Mouse (Mus musculus): Measurements from ENCODE around the gene Akap2. TPM values are rescaled to one million over a fixed set of nuclear protein-coding genes. Genes with fewer than 3 reads are reported as not detected.

Gene Akap2
- total and polyA plus RNA-seq, 2 experiments from 2014 or later = 11.5 to 37.7 TPM

GRCm38 (mm10) chr4:57732351-57732750, 14.9 kb downstream of the Akap2 start:
- WGBS = 85% methylated on average over 5 of the region's 5 CpGs
- no peaks in the 10 kb centered on the region for H3K36me3 ChIP-seq (ENCODE audit: insufficient read depth, low read length)
- no peak for TF ChIP-seq CTCF (IDR thresholded peaks at IDR 0.05; ENCODE audit: low read depth)

GRCm38 (mm10) chr4:57733445-57733844, 16.0 kb downstream of the Akap2 start:
- H3K27ac ChIP-seq = no peak overlapping the region
- no peak overlapping the region for H3K4me3 ChIP-seq (ENCODE audit: low read length)
- DNase-seq (ENCODE audit: low spot score) (no peak), ATAC-seq (no peak)
- no peaks in the 10 kb centered on the region for H3K36me3 ChIP-seq (ENCODE audit: insufficient read depth, low read length)
- H3K4me2 ChIP-seq (ENCODE audit: low read depth, low read length) = no peak overlapping the region
- no peaks in the 10 kb centered on the region for H3K4me1 ChIP-seq (ENCODE audit: insufficient read depth, low read length)
- TF ChIP-seq CTCF (IDR thresholded peaks at IDR 0.05; ENCODE audit: low read depth) = no peak
- no peak overlapping the region for H3K9ac ChIP-seq (replicated peaks; ENCODE audit: low read length)
- WGBS = 74% methylated on average over 3 of the region's 3 CpGs
- no peaks in the 10 kb centered on the region for H3K9me3 ChIP-seq (ENCODE audit: low read length)
- no peaks in the 10 kb centered on the region for H3K27me3 ChIP-seq (ENCODE audit: insufficient read depth, low read length)

More at GRCm38 (mm10) chr4:57732351-57732750, 14.9 kb downstream of the Akap2 start:
- no peak for ATAC-seq
- DNase-seq (ENCODE audit: low spot score) = no peak
- Histone ChIP-seq H3K4me3 (ENCODE audit: low read length) (no peak overlapping the region), H3K4me2 (ENCODE audit: low read depth, low read length) (no peak overlapping the region), H3K4me1 (ENCODE audit: insufficient read depth, low read length) (no peaks in the 10 kb centered on the region), H3K27me3 (ENCODE audit: insufficient read depth, low read length) (no peaks in the 10 kb centered on the region), H3K9ac (replicated peaks; ENCODE audit: low read length) (no peak overlapping the region), H3K27ac (no peak overlapping the region), H3K9me3 (ENCODE audit: low read length) (no peaks in the 10 kb centered on the region)

GRCm38 (mm10) chr4:57735426-57735825, 18.0 kb downstream of the Akap2 start:
- Histone ChIP-seq H3K9ac (replicated peaks; ENCODE audit: low read length) (no peak overlapping the region), H3K27me3 (ENCODE audit: insufficient read depth, low read length) (no peaks in the 10 kb centered on the region), H3K36me3 (ENCODE audit: insufficient read depth, low read length) (no peaks in the 10 kb centered on the region), H3K4me3 (ENCODE audit: low read length) (no peak overlapping the region), H3K4me2 (ENCODE audit: low read depth, low read length) (no peak overlapping the region), H3K4me1 (ENCODE audit: insufficient read depth, low read length) (no peaks in the 10 kb centered on the region), H3K27ac (no peak overlapping the region), H3K9me3 (ENCODE audit: low read length) (no peaks in the 10 kb centered on the region)
- no peak for TF ChIP-seq CTCF (IDR thresholded peaks at IDR 0.05; ENCODE audit: low read depth)
- no peak for ATAC-seq
- WGBS = 91% methylated on average over 5 of the region's 5 CpGs
- DNase-seq (ENCODE audit: low spot score) = no peak

GRCm38 (mm10) chr4:57738856-57739552, 21.5 kb downstream of the Akap2 start:
- no peak overlapping the region for H3K4me3 ChIP-seq (ENCODE audit: low read length)
- 31% methylated on average over 8 of the region's 8 CpGs for WGBS
- no peaks in the 10 kb centered on the region for H3K36me3 ChIP-seq (ENCODE audit: insufficient read depth, low read length)
- H3K27me3 ChIP-seq (ENCODE audit: insufficient read depth, low read length) = no peaks in the 10 kb centered on the region
- no peaks in the 10 kb centered on the region for H3K4me1 ChIP-seq (ENCODE audit: insufficient read depth, low read length)
- no peak for TF ChIP-seq CTCF (IDR thresholded peaks at IDR 0.05; ENCODE audit: low read depth)
- no peak for DNase-seq (ENCODE audit: low spot score)
- ATAC-seq = no peak
- no peaks in the 10 kb centered on the region for H3K9me3 ChIP-seq (ENCODE audit: low read length)
- no peak overlapping the region for H3K27ac ChIP-seq
- H3K4me2 ChIP-seq (ENCODE audit: low read depth, low read length) = no peak overlapping the region
- H3K9ac ChIP-seq (replicated peaks; ENCODE audit: low read length) = no peak overlapping the region

- Histone ChIP-seq H3K4me1 (ENCODE audit: insufficient read depth, low read length) (no peaks in the 10 kb centered on the region), H3K4me3 (ENCODE audit: low read length) (no peak overlapping the region), H3K27ac (no peak overlapping the region), H3K9ac (replicated peaks; ENCODE audit: low read length) (no peak overlapping the region), H3K36me3 (ENCODE audit: insufficient read depth, low read length) (no peaks in the 10 kb centered on the region), H3K4me2 (ENCODE audit: low read depth, low read length) (no peak overlapping the region), H3K27me3 (ENCODE audit: insufficient read depth, low read length) (no peaks in the 10 kb centered on the region), H3K9me3 (ENCODE audit: low read length) (no peaks in the 10 kb centered on the region)
- DNase-seq (ENCODE audit: low spot score) (no peak), ATAC-seq (no peak)
- 82% methylated on average over 11 of the region's 11 CpGs for WGBS
- TF ChIP-seq CTCF (IDR thresholded peaks at IDR 0.05; ENCODE audit: low read depth) = no peak
These were observed 26.0 kb downstream of the Akap2 start for GRCm38 (mm10) chr4:57743325-57743929.

GRCm38 (mm10) chr4:57750651-57751050, 33.2 kb downstream of the Akap2 start:
- Histone ChIP-seq H3K27me3 (ENCODE audit: insufficient read depth, low read length) (no peaks in the 10 kb centered on the region), H3K9me3 (ENCODE audit: low read length) (no peaks in the 10 kb centered on the region), H3K4me2 (ENCODE audit: low read depth, low read length) (no peak overlapping the region), H3K27ac (no peak overlapping the region), H3K36me3 (ENCODE audit: insufficient read depth, low read length) (no peaks in the 10 kb centered on the region), H3K9ac (replicated peaks; ENCODE audit: low read length) (no peak overlapping the region), H3K4me3 (ENCODE audit: low read length) (no peak overlapping the region), H3K4me1 (ENCODE audit: insufficient read depth, low read length) (no peaks in the 10 kb centered on the region)
- TF ChIP-seq CTCF (IDR thresholded peaks at IDR 0.05; ENCODE audit: low read depth) = no peak
- WGBS = 74% methylated on average over 4 of the region's 4 CpGs
- no peak for ATAC-seq
- no peak for DNase-seq (ENCODE audit: low spot score)

- ATAC-seq = no peak; the same call in 1 of the 2 replicates
- Histone ChIP-seq H3K9me3 (ENCODE audit: low read length) (no peaks in the 10 kb centered on the region), H3K9ac (replicated peaks; ENCODE audit: low read length) (no peak overlapping the region), H3K27ac (no peak overlapping the region), H3K4me3 (ENCODE audit: low read length) (no peak overlapping the region), H3K36me3 (ENCODE audit: insufficient read depth, low read length) (no peaks in the 10 kb centered on the region), H3K4me2 (ENCODE audit: low read depth, low read length) (no peak overlapping the region), H3K4me1 (ENCODE audit: insufficient read depth, low read length) (no peaks in the 10 kb centered on the region), H3K27me3 (ENCODE audit: insufficient read depth, low read length) (no peaks in the 10 kb centered on the region)
- TF ChIP-seq CTCF (IDR thresholded peaks at IDR 0.05; ENCODE audit: low read depth) = no peak
- DNase-seq (ENCODE audit: low spot score) = no peak
- WGBS = 67% methylated on average over 4 of the region's 4 CpGs
These were observed 33.6 kb downstream of the Akap2 start for GRCm38 (mm10) chr4:57751054-57751453.

Data from hindbrain, postnatal 0 days (tissue).